Mouse (Mus musculus): ENCODE measurements around the gene Irf6. TPM values are rescaled to one million over a fixed set of nuclear protein-coding genes. Genes with fewer than 3 reads are reported as not detected.

Gene Irf6
- polyA plus RNA-seq, 1 experiment = 30.6 TPM

GRCm38 (mm10) chr1:193129786-193130455 is 23.0 kb upstream of the Irf6 start, which contains the start of gene Diexf:
Gene Diexf, minus strand, starts transcription at chr1:193130272.
- Histone ChIP-seq H3K36me3 (ENCODE audit: control insufficient read depth, insufficient read depth, low read length) (no peaks in the 10 kb centered on the region), H3K4me3 (ENCODE audit: insufficient read depth, low read depth, low read length) (peak within 1 kb of the TSS; percentile 91), H3K27me3 (replicated peaks; ENCODE audit: control insufficient read depth, insufficient read depth, low read length) (no peaks in the 10 kb centered on the region), H3K4me1 (ENCODE audit: control insufficient read depth, insufficient read depth, low read length) (peaks cover 8% of the 10 kb centered on the region; the same call in 1 of the 2 replicates), H3K27ac (ENCODE audit: insufficient read depth, low read depth, low read length) (0 out of 2 replicates have a peak within 1 kb of the TSS, but pooled peaks have one; percentile 45)
- peak; percentile 97 for DNase-seq
- TF ChIP-seq POLR2A (IDR thresholded peaks at IDR 0.05; ENCODE audit: low read depth, low read length) = peak; percentile 35
- peak; percentile 98 for TF ChIP-seq CTCF (conservative IDR thresholded peaks at IDR 0.05; ENCODE audit: insufficient read depth, insufficient read length, low read depth, low read length)
- WGBS = under 1% methylated on average over 61 of the region's 61 CpGs

GRCm38 (mm10) chr1:193130456-193130825 is 22.5 kb upstream of the Irf6 start:
- 31% methylated on average over 11 of the region's 11 CpGs for WGBS
- Histone ChIP-seq H3K4me3 (ENCODE audit: insufficient read depth, low read depth, low read length) (peak overlapping the region; percentile 6; the same call in 1 of the 2 replicates), H3K36me3 (ENCODE audit: control insufficient read depth, insufficient read depth, low read length) (no peaks in the 10 kb centered on the region), H3K27me3 (replicated peaks; ENCODE audit: control insufficient read depth, insufficient read depth, low read length) (no peaks in the 10 kb centered on the region), H3K27ac (ENCODE audit: insufficient read depth, low read depth, low read length) (no peak overlapping the region), H3K4me1 (ENCODE audit: control insufficient read depth, insufficient read depth, low read length) (peaks cover 8% of the 10 kb centered on the region; the same call in 1 of the 2 replicates)
- no peak for TF ChIP-seq CTCF (conservative IDR thresholded peaks at IDR 0.05; ENCODE audit: insufficient read depth, insufficient read length, low read depth, low read length)
- no peak for TF ChIP-seq POLR2A (IDR thresholded peaks at IDR 0.05; ENCODE audit: low read depth, low read length)
- no peak for DNase-seq

GRCm38 (mm10) chr1:193130839-193131238 is 22.1 kb upstream of the Irf6 start:
- DNase-seq = no peak
- no peaks in the 10 kb centered on the region for H3K27me3 ChIP-seq (replicated peaks; ENCODE audit: control insufficient read depth, insufficient read depth, low read length)
- WGBS = 73% methylated on average over 8 of the region's 8 CpGs
- H3K4me1 ChIP-seq (ENCODE audit: control insufficient read depth, insufficient read depth, low read length) = peaks cover 8% of the 10 kb centered on the region; the same call in 1 of the 2 replicates
- no peaks in the 10 kb centered on the region for H3K36me3 ChIP-seq (ENCODE audit: control insufficient read depth, insufficient read depth, low read length)
- no peak overlapping the region for H3K27ac ChIP-seq (ENCODE audit: insufficient read depth, low read depth, low read length)
- no peak overlapping the region for H3K4me3 ChIP-seq (ENCODE audit: insufficient read depth, low read depth, low read length)
- TF ChIP-seq POLR2A (IDR thresholded peaks at IDR 0.05; ENCODE audit: low read depth, low read length) (no peak), CTCF (conservative IDR thresholded peaks at IDR 0.05; ENCODE audit: insufficient read depth, insufficient read length, low read depth, low read length) (no peak)

GRCm38 (mm10) chr1:193131311-193131948 is 21.5 kb upstream of the Irf6 start:
- Histone ChIP-seq H3K36me3 (ENCODE audit: control insufficient read depth, insufficient read depth, low read length) (no peaks in the 10 kb centered on the region), H3K4me1 (ENCODE audit: control insufficient read depth, insufficient read depth, low read length) (peaks cover 8% of the 10 kb centered on the region; the same call in 1 of the 2 replicates), H3K27me3 (replicated peaks; ENCODE audit: control insufficient read depth, insufficient read depth, low read length) (no peaks in the 10 kb centered on the region), H3K4me3 (ENCODE audit: insufficient read depth, low read depth, low read length) (no peak overlapping the region), H3K27ac (ENCODE audit: insufficient read depth, low read depth, low read length) (no peak overlapping the region)
- no peak for DNase-seq
- no peak for TF ChIP-seq CTCF (conservative IDR thresholded peaks at IDR 0.05; ENCODE audit: insufficient read depth, insufficient read length, low read depth, low read length)
- TF ChIP-seq POLR2A (IDR thresholded peaks at IDR 0.05; ENCODE audit: low read depth, low read length) = no peak
- 57% methylated on average over 6 of the region's 6 CpGs for WGBS

GRCm38 (mm10) chr1:193132385-193132784 is 20.5 kb upstream of the Irf6 start:
- no peak for DNase-seq

GRCm38 (mm10) chr1:193133726-193134125 is 19.2 kb upstream of the Irf6 start:
- Histone ChIP-seq H3K4me1 (ENCODE audit: control insufficient read depth, insufficient read depth, low read length) (peaks cover 8% of the 10 kb centered on the region; the same call in 1 of the 2 replicates), H3K36me3 (ENCODE audit: control insufficient read depth, insufficient read depth, low read length) (no peaks in the 10 kb centered on the region), H3K27ac (ENCODE audit: insufficient read depth, low read depth, low read length) (no peak overlapping the region), H3K4me3 (ENCODE audit: insufficient read depth, low read depth, low read length) (no peak overlapping the region), H3K27me3 (replicated peaks; ENCODE audit: control insufficient read depth, insufficient read depth, low read length) (no peaks in the 10 kb centered on the region)
- TF ChIP-seq CTCF (conservative IDR thresholded peaks at IDR 0.05; ENCODE audit: insufficient read depth, insufficient read length, low read depth, low read length) (no peak; the same call in 1 of the 2 replicates), POLR2A (IDR thresholded peaks at IDR 0.05; ENCODE audit: low read depth, low read length) (no peak)
- no peak for DNase-seq
- 78% methylated on average over 1 of the region's 1 CpGs for WGBS

More at GRCm38 (mm10) chr1:193132385-193132784, 20.5 kb upstream of the Irf6 start:
- no peak overlapping the region for H3K4me3 ChIP-seq (ENCODE audit: insufficient read depth, low read depth, low read length)
- no peaks in the 10 kb centered on the region for H3K36me3 ChIP-seq (ENCODE audit: control insufficient read depth, insufficient read depth, low read length)
- no peak overlapping the region for H3K27ac ChIP-seq (ENCODE audit: insufficient read depth, low read depth, low read length)
- TF ChIP-seq POLR2A (IDR thresholded peaks at IDR 0.05; ENCODE audit: low read depth, low read length) = no peak
- TF ChIP-seq CTCF (conservative IDR thresholded peaks at IDR 0.05; ENCODE audit: insufficient read depth, insufficient read length, low read depth, low read length) = no peak
- H3K27me3 ChIP-seq (replicated peaks; ENCODE audit: control insufficient read depth, insufficient read depth, low read length) = no peaks in the 10 kb centered on the region
- H3K4me1 ChIP-seq (ENCODE audit: control insufficient read depth, insufficient read depth, low read length) = peaks cover 8% of the 10 kb centered on the region; the same call in 1 of the 2 replicates

- 27% methylated on average over 7 of the region's 7 CpGs for WGBS
Measured at GRCm38 (mm10) chr1:193138087-193138486, 14.8 kb upstream of the Irf6 start.

More at GRCm38 (mm10) chr1:193138087-193138486, 14.8 kb upstream of the Irf6 start:
- Histone ChIP-seq H3K36me3 (ENCODE audit: control insufficient read depth, insufficient read depth, low read length) (no peaks in the 10 kb centered on the region), H3K4me3 (ENCODE audit: insufficient read depth, low read depth, low read length) (no peak overlapping the region), H3K27ac (ENCODE audit: insufficient read depth, low read depth, low read length) (no peak overlapping the region), H3K4me1 (ENCODE audit: control insufficient read depth, insufficient read depth, low read length) (peaks cover 3% of the 10 kb centered on the region; the same call in 1 of the 2 replicates), H3K27me3 (replicated peaks; ENCODE audit: control insufficient read depth, insufficient read depth, low read length) (no peaks in the 10 kb centered on the region)
- TF ChIP-seq POLR2A (IDR thresholded peaks at IDR 0.05; ENCODE audit: low read depth, low read length) (no peak), CTCF (conservative IDR thresholded peaks at IDR 0.05; ENCODE audit: insufficient read depth, insufficient read length, low read depth, low read length) (no peak)
- no peak for DNase-seq

Measured in kidney, adult 2 months (tissue).